Mouse (Mus musculus) Patski (cell line): ENCODE data around the gene Exoc4. TPM values are rescaled to one million over a fixed set of nuclear protein-coding genes. Genes with fewer than 3 reads are reported as not detected.

Experiments used
- ATAC-seq: fragments of 100-300 bp; one replicate; pipeline ENCODE4 v1.8.0; 2021
- CTCF ChIA-PET: fragments of 350-600 bp; sonication (Branson Sonifier 250); formaldehyde crosslinking; loops from one replicate; lab custom pipeline; 2022; ENCODE audit warnings: inconsistent platforms; lab: Charles Lee
- POLR2A ChIA-PET: fragments of 350-600 bp; sonication (Branson Sonifier 250); formaldehyde crosslinking; loops from one replicate; lab custom pipeline; 2022; ENCODE audit warnings: antibody characterized with exemption, inconsistent platforms; lab: Charles Lee
- DNase-seq: peaks from one replicate; pipeline ENCODE4 v3.0.0-alpha.2; 2011; ENCODE audit warnings: low read depth, low spot score
- H3K27me3 ChIP-seq: fragments of 371-371 bp; one replicate; pipeline ENCODE4 v1.5.1; 2021
- CTCF ChIP-seq: fragments of 100-300 bp; IDR thresholded peaks from one replicate; pipeline ENCODE4 v1.5.1; 2021
- in situ Hi-C: fragments of 300-500 bp; cut with MboI; formaldehyde crosslinking; loops from 3 replicates; pipeline ENCODE4 v1.11.1; 2018; ENCODE audit warnings: low pct_unique_long_range_greater_than_20kb, mixed read lengths
- polyA plus RNA-seq: library from polyadenylated mRNA; unstranded; gene quantifications from one replicate; pipeline ENCODE4 v1.2.3, GENCODE M21; 2021

The Exoc4 gene
- polyA plus RNA-seq, 1 experiment from 2014 or later: 71.3 TPM

GRCm38 (mm10) chr6:33401161-33401560 lies 152.3 kb downstream of the Exoc4 start:
- in situ Hi-C loops: no loop called here
- no peaks in the 10 kb centered on the region for H3K27me3 ChIP-seq
- ChIA-PET CTCF (no interaction called here), POLR2A (interaction anchor here (1.0 kb wide), 1 partner anchor 83 kb away, joined by 3 read pairs; no protein-coding TSS in a partner anchor)
- DNase-seq: no peak
- no peak for TF ChIP-seq CTCF
- no peak for ATAC-seq

GRCm38 (mm10) chr6:33405562-33406275 lies 156.8 kb downstream of the Exoc4 start:
- POLR2A ChIA-PET: no interaction called here
- no peaks in the 10 kb centered on the region for H3K27me3 ChIP-seq
- CTCF ChIA-PET: interaction anchor here (2.3 kb wide), 1 partner anchor 11 kb away, joined by 11 read pairs; no protein-coding TSS in a partner anchor
- DNase-seq (no peak), ATAC-seq (no peak)
- in situ Hi-C loops: no loop called here
- TF ChIP-seq CTCF: peak; percentile 36

GRCm38 (mm10) chr6:33409586-33409985 lies 160.7 kb downstream of the Exoc4 start:
- DNase-seq: no peak
- ATAC-seq: no peak
- POLR2A ChIA-PET: no interaction called here
- TF ChIP-seq CTCF: no peak
- CTCF ChIA-PET: no interaction called here
- no peaks in the 10 kb centered on the region for H3K27me3 ChIP-seq
- in situ Hi-C loops: no loop called here

- in situ Hi-C loops: no loop called here
- ChIA-PET POLR2A (interaction anchor here (0.6 kb wide), 1 partner anchor 1794 kb away, joined by 3 read pairs; no protein-coding TSS in a partner anchor), CTCF (no interaction called here)
- no peaks in the 10 kb centered on the region for H3K27me3 ChIP-seq
- no peak for DNase-seq
- ATAC-seq: no peak
- TF ChIP-seq CTCF: no peak
Observed at GRCm38 (mm10) chr6:33425007-33425406, 176.1 kb downstream of the Exoc4 start.

GRCm38 (mm10) chr6:33431207-33431787 lies 182.4 kb downstream of the Exoc4 start:
- ATAC-seq (no peak), DNase-seq (no peak)
- no peak for TF ChIP-seq CTCF
- H3K27me3 ChIP-seq: no peaks in the 10 kb centered on the region
- CTCF ChIA-PET: no interaction called here
- POLR2A ChIA-PET: no interaction called here
- in situ Hi-C loops: no loop called here

GRCm38 (mm10) chr6:33440508-33440907 lies 191.6 kb downstream of the Exoc4 start:
- H3K27me3 ChIP-seq: no peaks in the 10 kb centered on the region
- CTCF ChIA-PET: interaction anchor here (1.0 kb wide), 1 partner anchor 11 kb away, joined by 3 read pairs; no protein-coding TSS in a partner anchor
- no peak for ATAC-seq
- POLR2A ChIA-PET: no interaction called here
- DNase-seq: no peak
- TF ChIP-seq CTCF: no peak
- in situ Hi-C loops: no loop called here

GRCm38 (mm10) chr6:33453810-33454209 lies 204.9 kb downstream of the Exoc4 start:
- H3K27me3 ChIP-seq: no peaks in the 10 kb centered on the region
- POLR2A ChIA-PET: no interaction called here
- CTCF ChIA-PET: interaction anchor here (0.9 kb wide), 1 partner anchor 9 kb away, joined by 3 read pairs; no protein-coding TSS in a partner anchor
- ATAC-seq: no peak
- DNase-seq: no peak
- in situ Hi-C loops: no loop called here
- TF ChIP-seq CTCF: no peak

GRCm38 (mm10) chr6:33454354-33454753 lies 205.5 kb downstream of the Exoc4 start:
- POLR2A ChIA-PET: no interaction called here
- CTCF ChIA-PET: no interaction called here
- in situ Hi-C loops: no loop called here
- no peak for TF ChIP-seq CTCF
- DNase-seq (no peak), ATAC-seq (no peak)
- no peaks in the 10 kb centered on the region for H3K27me3 ChIP-seq

- ATAC-seq (no peak), DNase-seq (no peak)
- ChIA-PET POLR2A (no interaction called here), CTCF (no interaction called here)
- H3K27me3 ChIP-seq: no peaks in the 10 kb centered on the region
- no peak for TF ChIP-seq CTCF
- in situ Hi-C loops: no loop called here
Observed at GRCm38 (mm10) chr6:33455238-33455637, 206.4 kb downstream of the Exoc4 start.

GRCm38 (mm10) chr6:33464862-33465261 lies 216.0 kb downstream of the Exoc4 start:
- no peak for TF ChIP-seq CTCF
- CTCF ChIA-PET: no interaction called here
- in situ Hi-C loops: no loop called here

GRCm38 (mm10) chr6:33465392-33465791 lies 216.5 kb downstream of the Exoc4 start:
- CTCF ChIA-PET: no interaction called here
- in situ Hi-C loops: no loop called here
- ATAC-seq (no peak), DNase-seq (no peak)
- no peak for TF ChIP-seq CTCF
- H3K27me3 ChIP-seq: no peaks in the 10 kb centered on the region
- POLR2A ChIA-PET: no interaction called here

More at GRCm38 (mm10) chr6:33464862-33465261, 216.0 kb downstream of the Exoc4 start:
- no peaks in the 10 kb centered on the region for H3K27me3 ChIP-seq
- no peak for DNase-seq
- POLR2A ChIA-PET: no interaction called here
- no peak for ATAC-seq
